In the genomic region with DNA sequence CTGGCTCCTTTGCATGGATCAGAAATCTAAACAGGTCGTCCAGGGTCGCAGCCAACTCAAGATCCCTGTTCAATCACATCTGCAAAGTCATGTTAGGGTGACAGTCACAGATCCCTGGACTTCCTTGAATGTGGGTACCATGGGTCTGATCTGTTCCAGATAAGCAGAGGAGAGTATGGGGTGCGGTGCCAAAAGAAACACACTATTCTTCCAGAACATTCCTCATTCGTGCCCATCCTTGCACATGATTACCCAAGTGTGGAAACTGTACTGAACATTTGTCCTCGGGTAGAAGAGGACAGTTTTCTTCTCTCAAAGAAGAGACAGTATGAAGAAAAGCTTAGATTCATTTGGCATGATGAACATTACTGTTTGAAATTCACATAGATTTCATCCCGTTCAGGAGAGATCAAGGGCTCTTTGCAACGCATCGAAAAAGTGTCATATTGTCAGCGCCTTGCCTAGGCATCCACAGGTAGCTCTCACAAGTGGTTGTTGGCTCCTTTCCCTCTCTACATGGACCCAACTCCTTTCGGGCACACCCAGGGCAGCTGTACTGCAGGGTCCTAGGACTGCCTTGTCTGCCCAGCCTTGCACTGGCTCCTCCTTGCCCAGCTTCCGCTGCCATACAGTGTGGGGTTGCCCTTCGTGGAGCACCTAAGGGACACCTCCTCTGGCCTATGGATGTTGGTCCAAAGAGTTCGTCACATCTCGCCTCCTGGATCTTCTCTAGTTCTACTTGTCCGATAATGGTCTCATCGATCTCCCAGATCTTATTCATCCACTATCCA, we compare ENCODE assay signal across 31 mouse cellular contexts. TPM values are rescaled to one million over a fixed set of nuclear protein-coding genes. Genes with fewer than 3 reads are reported as not detected.
A peak's percentile ranks its signal among the peaks of the same experiment; 100 is the strongest.
DNase-seq lines count a peak whose midpoint lies in the region.
"Had no signal": no experiment of that assay in that cellular context is flagged by ENCODE, and none has a peak within 500 bp of the region (broad histone marks: within the 10 kb centered on the region; RNA-seq: fewer than 3 reads in every experiment).

No protein-coding gene starts in this region.

- intact Hi-C loops in heart, postnatal 36 days (cut with DNase I) = no loop called here

- no peak overlapping the region for H3K4me3 ChIP-seq in heart, embryonic 10.5 days
- no peak overlapping the region for H3K4me3 ChIP-seq in embryonic facial prominence, embryonic 10.5 days
- H3K4me3 ChIP-seq: embryonic facial prominence, embryonic 12.5 days; embryonic facial prominence, embryonic 15.5 days; forebrain, embryonic 12.5 days; forebrain, embryonic 15.5 days; heart, embryonic 12.5 days; heart, embryonic 15.5 days; hindbrain, embryonic 12.5 days had no signal

- peak; percentile 52 for DNase-seq in heart, embryonic 10.5 days (ENCODE audit: low spot score)
- DNase-seq in heart, postnatal 36 days = no peak
- peak; percentile 49 for DNase-seq in kidney, adult 9 months
- DNase-seq in kidney, postnatal 4 days = no peak
- no peak for DNase-seq in embryonic facial prominence, embryonic 10.5 days (ENCODE audit: low spot score)
- DNase-seq in gonadal fat pad, adult 2 months (ENCODE audit: low read depth) = peak; percentile 58
- no peak for DNase-seq in retina, postnatal 1 day
- DNase-seq: adrenal gland, postnatal 10 days; adrenal gland, postnatal 36 days; B cell, adult 2 months; cerebellum, adult 18-20 months; cerebellum, adult 9-10 months; cerebellum, postnatal 14 days; gastrocnemius, postnatal 25 days; heart, postnatal 10 days had no signal

- 91% methylated on average over 16 of the region's 16 CpGs for WGBS in heart, embryonic 10.5 days
- WGBS in embryonic facial prominence, embryonic 10.5 days = 93% methylated on average over 16 of the region's 16 CpGs

- H3K27ac ChIP-seq in heart, embryonic 10.5 days = no peak overlapping the region
- peak overlapping the region; percentile 66 for H3K27ac ChIP-seq in embryonic facial prominence, embryonic 10.5 days (replicated peaks)
- H3K27ac ChIP-seq: embryonic facial prominence, embryonic 12.5 days; forebrain, embryonic 12.5 days; forebrain, embryonic 15.5 days; heart, embryonic 15.5 days; hindbrain, embryonic 12.5 days had no signal

- no peaks in the 10 kb centered on the region for H3K36me3 ChIP-seq in heart, embryonic 10.5 days
- H3K36me3 ChIP-seq in embryonic facial prominence, embryonic 10.5 days (replicated peaks) = no peaks in the 10 kb centered on the region
- H3K36me3 ChIP-seq: embryonic facial prominence, embryonic 12.5 days; embryonic facial prominence, embryonic 15.5 days; forebrain, embryonic 12.5 days; forebrain, embryonic 15.5 days; G1E; heart, embryonic 12.5 days; heart, embryonic 15.5 days; hindbrain, embryonic 12.5 days had no signal

- no peaks in the 10 kb centered on the region for H3K27me3 ChIP-seq in heart, embryonic 10.5 days (ENCODE audit: insufficient read depth, poor library complexity, severe bottlenecking)
- peaks cover 26% of the 10 kb centered on the region for H3K27me3 ChIP-seq in embryonic facial prominence, embryonic 10.5 days (replicated peaks; ENCODE audit: low read depth, poor library complexity, severe bottlenecking)
- H3K27me3 ChIP-seq: CH12.LX; embryonic facial prominence, embryonic 12.5 days; embryonic facial prominence, embryonic 15.5 days; forebrain, embryonic 15.5 days; heart, embryonic 12.5 days; heart, embryonic 15.5 days; Patski had no signal

- no peaks in the 10 kb centered on the region for H3K9me3 ChIP-seq in heart, embryonic 10.5 days
- H3K9me3 ChIP-seq in embryonic facial prominence, embryonic 10.5 days = no peaks in the 10 kb centered on the region
- H3K9me3 ChIP-seq: embryonic facial prominence, embryonic 12.5 days; embryonic facial prominence, embryonic 15.5 days; forebrain, embryonic 12.5 days; forebrain, embryonic 15.5 days; heart, embryonic 12.5 days; heart, embryonic 15.5 days; hindbrain, embryonic 12.5 days had no signal

- H3K4me1 ChIP-seq in heart, embryonic 10.5 days = peaks cover 11% of the 10 kb centered on the region
- peaks cover 42% of the 10 kb centered on the region for H3K4me1 ChIP-seq in embryonic facial prominence, embryonic 10.5 days
- H3K4me1 ChIP-seq: forebrain, embryonic 15.5 days had no signal

RNA-seq across cellular contexts. Expression of gene I0C0044D17Rik, which starts 14.3 kb away (rescaled TPM):
- not detected in 2 replicates for polyA plus RNA-seq in heart, embryonic 10.5 days (2016; fragmentation: Nextera tagmentation; extraction: Ambion mirVana)
- not detected for total RNA-seq in heart, postnatal 36 days (2021)
- polyA plus RNA-seq in embryonic facial prominence, embryonic 10.5 days (2016; fragmentation: Nextera tagmentation; extraction: Ambion mirVana) = not detected in 2 replicates
- polyA plus RNA-seq in gonadal fat pad, adult 2 months (2012; rRNA removed) = 0.11 TPM in 1 of 2 replicates, not detected in the other
- total RNA-seq: adrenal gland, adult 18-20 months; adrenal gland, postnatal 10 days; adrenal gland, postnatal 36 days; CH12.LX; G1E; gastrocnemius, adult 8-10 months; gastrocnemius, postnatal 25 days; granulocyte monocyte progenitor cell, adult 5-6 weeks; heart, adult 8-10 months; heart, postnatal 10 days; hematopoietic stem cell, adult 5-6 weeks had no signal
- polyA plus RNA-seq: embryonic facial prominence, embryonic 12.5 days; embryonic facial prominence, embryonic 15.5 days; forebrain, embryonic 12.5 days; forebrain, embryonic 15.5 days; G1E; heart, embryonic 12.5 days; heart, embryonic 15.5 days; hindbrain, embryonic 12.5 days; hindbrain, embryonic 16.5 days; Patski had no signal

RNA-seq across cellular contexts. Expression of gene Kank4, which starts 20.6 kb away (rescaled TPM):
- polyA plus RNA-seq in heart, embryonic 10.5 days (2016; fragmentation: Nextera tagmentation; extraction: Ambion mirVana) = 0.34 and 0.60 TPM in 2 replicates
- under 1 TPM; 0.35 to 0.86 TPM for total RNA-seq in heart, postnatal 36 days (2021)
- 2.1 and 2.5 TPM in 2 replicates for polyA plus RNA-seq in embryonic facial prominence, embryonic 10.5 days (2016; fragmentation: Nextera tagmentation; extraction: Ambion mirVana)
- 3.2 and 3.3 TPM in 2 replicates for polyA plus RNA-seq in gonadal fat pad, adult 2 months (2012; rRNA removed)
- total RNA-seq: CH12.LX; granulocyte monocyte progenitor cell, adult 5-6 weeks; hematopoietic stem cell, adult 5-6 weeks had no signal
- polyA plus RNA-seq: G1E, Patski had no signal

Comparison
In these comparisons a context has a peak if more than half of its experiments do, and no peak if none do; other contexts are left out.
1. DNase-seq: peak in heart, embryonic 10.5 days (single experiment), kidney, adult 9 months (single experiment) and gonadal fat pad, adult 2 months (single experiment); none in heart, postnatal 36 days (0 of 2), kidney, postnatal 4 days (0 of 2), embryonic facial prominence, embryonic 10.5 days (single experiment) and retina, postnatal 1 day (single experiment).